Comparison of ENCODE assay signal across 10 mouse cellular contexts in the genomic region with DNA sequence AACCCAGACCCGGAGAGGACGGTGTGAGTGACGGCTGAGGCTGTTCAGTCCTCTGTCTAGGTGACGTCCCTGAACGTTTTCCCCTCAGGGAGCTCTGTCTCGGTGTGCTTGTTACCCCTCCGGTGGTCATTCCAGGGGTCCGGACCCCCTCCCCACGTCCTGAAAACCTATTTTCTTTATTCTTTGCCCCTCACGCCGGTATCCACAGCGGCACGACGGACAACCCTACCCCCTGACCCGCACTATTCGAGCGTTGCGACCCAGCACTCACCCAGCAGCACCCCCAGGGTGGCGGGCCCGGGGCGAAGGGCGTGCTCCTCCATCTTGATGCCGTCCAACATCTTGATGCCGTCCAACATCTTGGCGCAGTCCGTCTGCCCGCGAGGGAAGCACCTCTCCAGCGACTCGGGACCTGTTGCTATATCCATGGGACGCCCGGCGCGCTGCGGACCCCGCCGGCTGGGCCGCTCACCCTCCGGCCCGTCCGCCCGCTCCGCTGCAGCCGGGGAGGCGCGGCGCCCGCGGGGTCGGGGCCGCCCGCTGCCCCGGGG. TPM values are rescaled to one million over a fixed set of nuclear protein-coding genes. Genes with fewer than 3 reads are reported as not detected.
A peak's percentile ranks its signal among the peaks of the same experiment; 100 is the strongest.
DNase-seq lines count a peak whose midpoint lies in the region; TF ChIP-seq lines count a peak whose summit lies in the region.
"Had no signal": no experiment of that assay in that cellular context is flagged by ENCODE, and none has a peak within 500 bp of the region (broad histone marks: within the 10 kb centered on the region; RNA-seq: fewer than 3 reads in every experiment).

Gene Lmx1b (minus strand): TSS at position 341 of the 551 bp plus-strand sequence.

- no peak for TF ChIP-seq CTCF in kidney, adult 2 months (conservative IDR thresholded peaks at IDR 0.05; ENCODE audit: insufficient read depth, insufficient read length, low read depth, low read length)
- TF ChIP-seq CTCF in brain, embryonic 14.5 days (IDR thresholded peaks at IDR 0.05; ENCODE audit: borderline replicate concordance, extremely low read depth, insufficient read depth, insufficient read length) = no peak

- TF ChIP-seq POLR2A in kidney, adult 2 months (IDR thresholded peaks at IDR 0.05; ENCODE audit: low read depth, low read length) = no peak
- TF ChIP-seq POLR2A in brain, embryonic 14.5 days (IDR thresholded peaks at IDR 0.05; ENCODE audit: borderline replicate concordance, extremely low read depth, insufficient read depth, insufficient read length, poor library complexity, severe bottlenecking) = no peak

- no peaks in the 10 kb centered on the region for H3K36me3 ChIP-seq in kidney, adult 2 months (ENCODE audit: control insufficient read depth, insufficient read depth, low read length)
- H3K36me3 ChIP-seq in hindbrain, embryonic 10.5 days = no peaks in the 10 kb centered on the region
- H3K36me3 ChIP-seq: G1E had no signal

- H3K27me3 ChIP-seq in kidney, adult 2 months (replicated peaks; ENCODE audit: control insufficient read depth, insufficient read depth, low read length) = peaks cover 16% of the 10 kb centered on the region
- H3K27me3 ChIP-seq in hindbrain, embryonic 10.5 days (ENCODE audit: insufficient read depth, poor library complexity, severe bottlenecking) = peaks cover 100% of the 10 kb centered on the region

- H3K4me3 ChIP-seq in kidney, adult 2 months (ENCODE audit: insufficient read depth, low read depth, low read length) = peak within 1 kb of the TSS; percentile 30; the same call in 1 of the 2 replicates
- peak within 1 kb of the TSS; percentile 57 for H3K4me3 ChIP-seq in hindbrain, embryonic 10.5 days

- no peaks in the 10 kb centered on the region for H3K9me3 ChIP-seq in hindbrain, embryonic 10.5 days

- H3K4me1 ChIP-seq in kidney, adult 2 months (ENCODE audit: control insufficient read depth, insufficient read depth, low read length) = no peaks in the 10 kb centered on the region
- H3K4me1 ChIP-seq in hindbrain, embryonic 10.5 days (replicated peaks) = peaks cover 85% of the 10 kb centered on the region

- WGBS in kidney, adult 2 months = 3% methylated on average over 53 of the region's 53 CpGs
- 1% methylated on average over 53 of the region's 53 CpGs for WGBS in hindbrain, embryonic 10.5 days

- H3K27ac ChIP-seq in kidney, adult 2 months (ENCODE audit: insufficient read depth, low read depth, low read length) = no peak within 1 kb of the TSS
- peak within 1 kb of the TSS; percentile 85 for H3K27ac ChIP-seq in hindbrain, embryonic 10.5 days

- no peak for DNase-seq in kidney, adult 2 months
- no peak for DNase-seq in kidney, postnatal 10 days
- no peak for DNase-seq in brain, embryonic 14.5 days (ENCODE audit: low read depth)
- peak; percentile 44 for DNase-seq in hindbrain, embryonic 10.5 days (ENCODE audit: low spot score)
- peak; percentile 19 for DNase-seq in mesoderm, embryonic 11.5 days (ENCODE audit: low read depth, low spot score)
- no peak for DNase-seq in spleen, adult 18-20 months
- no peak for DNase-seq in cerebellum, postnatal 36 days
- DNase-seq in yolk sac, embryonic 10.5 days (ENCODE audit: low spot score) = no peak
- DNase-seq: cerebellum, adult 11 months had no signal

RNA-seq across cellular contexts. Expression of gene Lmx1b, which starts in this region (rescaled TPM):
- polyA plus RNA-seq in kidney, adult 2 months (2012; rRNA removed) = 2.9 and 3.7 TPM in 2 replicates
- polyA plus RNA-seq in brain, embryonic 14.5 days (2012; rRNA removed) = 2.9 and 16.0 TPM in 2 replicates
- 2.5 and 7.7 TPM in 2 replicates for polyA plus RNA-seq in hindbrain, embryonic 10.5 days (2016; fragmentation: Nextera tagmentation; extraction: Ambion mirVana)
- polyA plus RNA-seq: G1E had no signal

Comparison
In these comparisons a context has a peak if more than half of its experiments do, and no peak if none do; other contexts are left out.
1. DNase-seq: peak in hindbrain, embryonic 10.5 days (single experiment) and mesoderm, embryonic 11.5 days (single experiment); none in kidney, adult 2 months (single experiment), kidney, postnatal 10 days (single experiment), brain, embryonic 14.5 days (single experiment), spleen, adult 18-20 months (0 of 2), cerebellum, postnatal 36 days (0 of 2) and yolk sac, embryonic 10.5 days (single experiment).